ENCODE assay signal across 13 mouse cellular contexts in the genomic region with DNA sequence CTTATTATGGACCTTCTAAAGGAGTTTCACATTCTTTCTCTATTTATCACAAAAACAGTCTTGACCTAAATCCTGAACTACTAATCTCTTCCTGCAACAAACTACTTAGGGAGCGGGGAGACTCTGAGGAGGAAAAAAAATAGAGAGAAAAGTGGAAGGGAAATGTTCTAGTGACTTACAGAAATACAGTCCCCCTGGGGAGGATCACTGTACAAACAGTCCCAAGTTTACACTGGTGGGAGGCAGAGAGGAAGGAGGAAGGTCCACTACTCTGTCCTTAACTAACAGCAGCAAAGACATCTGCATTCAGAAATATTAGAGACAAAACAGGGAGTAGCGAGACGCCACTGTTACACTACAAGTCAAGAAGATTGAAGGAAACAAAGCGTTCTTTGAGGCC. TPM values are rescaled to one million over a fixed set of nuclear protein-coding genes. Genes with fewer than 3 reads are reported as not detected.
DNase-seq lines count a peak whose midpoint lies in the region; ATAC-seq and TF ChIP-seq lines count a peak whose summit lies in the region.
"Had no signal": no experiment of that assay in that cellular context is flagged by ENCODE, and none has a peak within 500 bp of the region (broad histone marks: within the 10 kb centered on the region; RNA-seq: fewer than 3 reads in every experiment).

No protein-coding gene starts in this region.

- 0 out of 2 replicates have a peak, but pooled peaks cover 3% of the 10 kb centered on the region for H3K4me1 ChIP-seq in heart, embryonic 11.5 days (ENCODE audit: control insufficient read depth, insufficient read depth, low read length)
- H3K4me1 ChIP-seq in embryonic facial prominence, embryonic 12.5 days, result peaks cover 38% of the 10 kb centered on the region
- H3K4me1 ChIP-seq in limb, embryonic 10.5 days, result peaks cover 32% of the 10 kb centered on the region

- no peak overlapping the region for H3K4me2 ChIP-seq in heart, embryonic 11.5 days
- no peak overlapping the region for H3K4me2 ChIP-seq in embryonic facial prominence, embryonic 12.5 days (replicated peaks)

- no peak for DNase-seq in heart, postnatal 14 days
- DNase-seq in layer of hippocampus, adult 2 months (ENCODE audit: low spot score in 2 of 2), result no peak
- no peak for DNase-seq in layer of hippocampus, adult 18-20 months (ENCODE audit: low spot score in 2 of 2)
- no peak for DNase-seq in limb, embryonic 10.5 days (ENCODE audit: low spot score)
- no peak for DNase-seq in right cerebral cortex, adult 2 months (ENCODE audit: low spot score in 2 of 2)
- no peak for DNase-seq in adrenal gland, adult (ENCODE audit: inconsistent age in 2 of 2, low spot score in 1 of 2)
- DNase-seq: adrenal gland, postnatal 36 days; cerebellum, adult 11 months; liver had no signal

- TF ChIP-seq CTCF in layer of hippocampus, adult 2 months (conservative IDR thresholded peaks at IDR 0.05), result 0 out of 2 replicates have a peak, but pooled peaks have one; percentile 8

- WGBS in heart, embryonic 11.5 days (ENCODE audit: insufficient replicate concordance), result 41% methylated on average over 4 of the region's 4 CpGs
- 14% methylated on average over 4 of the region's 4 CpGs for WGBS in embryonic facial prominence, embryonic 12.5 days
- WGBS in limb, embryonic 10.5 days, result 76% methylated on average over 4 of the region's 4 CpGs

- intact Hi-C loops in heart, postnatal 14 days (cut with DNase I), result no loop called here

- H3K9ac ChIP-seq in heart, embryonic 11.5 days (ENCODE audit: low read depth, low read length), result no peak overlapping the region
- H3K9ac ChIP-seq in embryonic facial prominence, embryonic 12.5 days, result no peak overlapping the region

- H3K27me3 ChIP-seq in heart, embryonic 11.5 days (ENCODE audit: control insufficient read depth, insufficient read depth, low read length), result no peaks in the 10 kb centered on the region
- H3K27me3 ChIP-seq in embryonic facial prominence, embryonic 12.5 days, result no peaks in the 10 kb centered on the region
- no peaks in the 10 kb centered on the region for H3K27me3 ChIP-seq in limb, embryonic 10.5 days (ENCODE audit: low read depth, poor library complexity, severe bottlenecking)

- ATAC-seq in heart, embryonic 11.5 days (replicated peaks; ENCODE audit: insufficient number of reproducible peaks, low FRiP score, low TSS enrichment), result no peak
- no peak for ATAC-seq in embryonic facial prominence, embryonic 12.5 days (ENCODE audit: insufficient number of reproducible peaks, insufficient read depth, low FRiP score, low TSS enrichment)
- ATAC-seq: inflammation-experienced regulatory T-cells, adult 6 months had no signal

- no peaks in the 10 kb centered on the region for H3K9me3 ChIP-seq in heart, embryonic 11.5 days (replicated peaks; ENCODE audit: control insufficient read depth, low read length)
- no peaks in the 10 kb centered on the region for H3K9me3 ChIP-seq in embryonic facial prominence, embryonic 12.5 days
- H3K9me3 ChIP-seq in limb, embryonic 10.5 days (replicated peaks), result no peaks in the 10 kb centered on the region

- no peak overlapping the region for H3K4me3 ChIP-seq in heart, embryonic 11.5 days (ENCODE audit: low read depth, low read length)
- H3K4me3 ChIP-seq in layer of hippocampus, adult 2 months, result no peak overlapping the region
- no peak overlapping the region for H3K4me3 ChIP-seq in embryonic facial prominence, embryonic 12.5 days
- H3K4me3 ChIP-seq in limb, embryonic 10.5 days, result no peak overlapping the region
- H3K4me3 ChIP-seq: myocyte had no signal

- peak overlapping the region; percentile 10; the same call in 1 of the 2 replicates for H3K27ac ChIP-seq in heart, embryonic 11.5 days (ENCODE audit: low read depth, low read length)
- H3K27ac ChIP-seq in layer of hippocampus, adult 2 months, result peak overlapping the region; percentile 29; the same call in 1 of the 2 replicates
- peak overlapping the region; percentile 65 for H3K27ac ChIP-seq in embryonic facial prominence, embryonic 12.5 days
- peak overlapping the region; percentile 27; the same call in 1 of the 2 replicates for H3K27ac ChIP-seq in limb, embryonic 10.5 days

- H3K36me3 ChIP-seq in heart, embryonic 11.5 days (ENCODE audit: control insufficient read depth, insufficient read depth, low read length), result no peaks in the 10 kb centered on the region
- H3K36me3 ChIP-seq in embryonic facial prominence, embryonic 12.5 days, result no peaks in the 10 kb centered on the region
- no peaks in the 10 kb centered on the region for H3K36me3 ChIP-seq in limb, embryonic 10.5 days

RNA-seq across cellular contexts. Expression of a gene that starts 59.0 kb away (rescaled TPM):
- 11.1 and 14.0 TPM in 2 replicates for polyA plus RNA-seq in heart, embryonic 11.5 days (2014; fragmentation: Nextera tagmentation; extraction: Ambion mirVana)
- total RNA-seq in heart, postnatal 14 days (2021), result 10 to 100 TPM; 15.9 to 16.9 TPM
- total RNA-seq in layer of hippocampus, adult 2 months (2021), result 10 to 100 TPM in 1 of 2 experiments, 1 to 10 TPM in 1; 8.8 to 14.5 TPM
- total RNA-seq in layer of hippocampus, adult 18-20 months (2021), result 10 to 100 TPM; 11.1 to 12.6 TPM
- polyA plus RNA-seq in embryonic facial prominence, embryonic 12.5 days (2016; fragmentation: Nextera tagmentation; extraction: Ambion mirVana), result 27.0 and 30.8 TPM in 2 replicates
- 20.1 and 23.7 TPM in 2 replicates for polyA plus RNA-seq in limb, embryonic 10.5 days (2016; fragmentation: Nextera tagmentation; extraction: Ambion mirVana)

Comparison
In these comparisons a context has a peak if more than half of its experiments do, and no peak if none do; other contexts are left out.
1. H3K27ac ChIP-seq: peak in every context shown above with its lines; median percentile 65 in embryonic facial prominence, embryonic 12.5 days; 29 in layer of hippocampus, adult 2 months; 27 in limb, embryonic 10.5 days; 10 in heart, embryonic 11.5 days.